Mouse (Mus musculus): ENCODE results near the gene Grwd1.

GRCm38 (mm10) chr7:45853089-45853488 is 22.3 kb upstream of the Grwd1 start:
- TF ChIP-seq EP300 (IDR thresholded peaks at IDR 0.05) (no peak), CTCF (IDR thresholded peaks at IDR 0.05) (no peak)

Measured in lung, postnatal 0 days (tissue).